Comparison of ENCODE assay signal across 21 mouse cellular contexts in the genomic region with DNA sequence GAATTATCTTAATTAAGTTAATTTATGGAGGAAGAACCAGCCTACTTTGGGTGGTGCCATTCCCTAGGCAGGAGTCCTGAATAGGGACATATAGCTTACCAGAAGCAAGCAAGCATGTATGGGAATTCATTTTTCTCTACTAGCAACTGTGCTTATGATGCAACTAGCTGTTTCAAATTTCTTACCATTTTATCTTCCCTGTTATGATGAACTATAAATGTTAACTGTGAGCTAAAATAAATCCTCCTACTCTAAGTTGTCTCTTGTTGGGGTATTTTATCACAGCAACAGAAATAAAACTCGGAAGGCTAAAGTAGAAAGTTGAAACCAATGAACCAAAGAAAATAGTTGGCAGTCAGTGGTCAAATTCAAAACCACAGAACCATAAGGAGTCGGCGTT.
"Had no signal": no experiment of that assay in that cellular context is flagged by ENCODE, and none has a peak within 500 bp of the region (broad histone marks: within the 10 kb centered on the region; RNA-seq: fewer than 3 reads in every experiment).

No protein-coding gene starts in this region.

- H3K27me3 ChIP-seq: lung, embryonic 15.5 days; megakaryocyte, embryonic 14.5 days; midbrain, embryonic 13.5 days; midbrain, embryonic 15.5 days; neural tube, embryonic 13.5 days; neural tube, embryonic 15.5 days had no signal

- ATAC-seq: liver, postnatal 0 days; lung, postnatal 0 days; midbrain, embryonic 13.5 days; midbrain, embryonic 15.5 days had no signal

- H3K36me3 ChIP-seq: lung, embryonic 15.5 days; midbrain, embryonic 13.5 days; midbrain, embryonic 15.5 days; neural tube, embryonic 13.5 days; neural tube, embryonic 15.5 days had no signal

- H3K4me1 ChIP-seq: lung, embryonic 15.5 days; megakaryocyte, embryonic 14.5 days; midbrain, embryonic 13.5 days; midbrain, embryonic 15.5 days had no signal

- H3K4me2 ChIP-seq: lung, embryonic 15.5 days; midbrain, embryonic 11.5 days; midbrain, embryonic 13.5 days; midbrain, embryonic 15.5 days; neural tube, embryonic 13.5 days; neural tube, embryonic 15.5 days had no signal

- H3K4me3 ChIP-seq: lung, embryonic 15.5 days; megakaryocyte, embryonic 14.5 days; midbrain, embryonic 13.5 days; midbrain, embryonic 15.5 days; neural tube, embryonic 13.5 days; neural tube, embryonic 15.5 days had no signal

- H3K27ac ChIP-seq: lung, embryonic 15.5 days; macrophage; midbrain, embryonic 13.5 days; midbrain, embryonic 15.5 days; neural tube, embryonic 13.5 days; neural tube, embryonic 15.5 days had no signal

- DNase-seq: liver, postnatal 0 days; lung, adult 2 months; lung, postnatal 14 days; lung, postnatal 36 days; retina, postnatal 1 day; right cerebral cortex, adult 18-20 months; right cerebral cortex, postnatal 25 days; right cerebral cortex, postnatal 4 days; spleen, adult 18-20 months; thymus, adult 2 months; thymus, postnatal 25 days; thymus, postnatal 4 days had no signal
